Mouse (Mus musculus): ENCODE data around the gene Gzmk. TPM values are rescaled to one million over a fixed set of nuclear protein-coding genes. Genes with fewer than 3 reads are reported as not detected.

The Gzmk gene
- polyA plus RNA-seq (2011; ENCODE audit: insufficient read depth, insufficient read length, low replicate concordance, missing spikeins): not detected in 2 replicates

- no peak within 1 kb of the TSS for H3K4me3 ChIP-seq (replicated peaks; ENCODE audit: control insufficient read depth, low read depth, low read length)
- TF ChIP-seq POLR2A (IDR thresholded peaks at IDR 0.05; ENCODE audit: borderline replicate concordance, control insufficient read depth, low read depth, low read length) (no peak), CTCF (IDR thresholded peaks at IDR 0.05; ENCODE audit: control insufficient read depth, insufficient read depth, low read length) (no peak)
- 68% methylated on average over 7 of the region's 7 CpGs for WGBS
- H3K4me1 ChIP-seq (ENCODE audit: control insufficient read depth, insufficient read depth, low read length): peaks cover 2% of the 10 kb centered on the region; the same call in 1 of the 2 replicates
- H3K27ac ChIP-seq (ENCODE audit: control insufficient read depth, insufficient read depth, low read depth, low read length, poor library complexity): no peak within 1 kb of the TSS
Measured at GRCm38 (mm10) chr13:113225811-113226210, at the start of gene Gzmk. Gzmk (minus strand) TSS chr13:113225908.

GRCm38 (mm10) chr13:113271189-113271588 is 45.5 kb upstream of the Gzmk start:
- Histone ChIP-seq H3K4me1 (ENCODE audit: control insufficient read depth, insufficient read depth, low read length) (peaks cover 2% of the 10 kb centered on the region; the same call in 1 of the 2 replicates), H3K27ac (ENCODE audit: control insufficient read depth, insufficient read depth, low read depth, low read length, poor library complexity) (no peak overlapping the region), H3K4me3 (replicated peaks; ENCODE audit: control insufficient read depth, low read depth, low read length) (peak overlapping the region; percentile 24)
- WGBS: 81% methylated on average over 8 of the region's 8 CpGs
- TF ChIP-seq CTCF (IDR thresholded peaks at IDR 0.05; ENCODE audit: control insufficient read depth, insufficient read depth, low read length) (no peak), POLR2A (IDR thresholded peaks at IDR 0.05; ENCODE audit: borderline replicate concordance, control insufficient read depth, low read depth, low read length) (no peak)

GRCm38 (mm10) chr13:113269777-113270776 is 44.4 kb upstream of the Gzmk start:
- no peak overlapping the region for H3K27ac ChIP-seq (ENCODE audit: control insufficient read depth, insufficient read depth, low read depth, low read length, poor library complexity)
- 59% methylated on average over 18 of the region's 18 CpGs for WGBS
- no peak overlapping the region for H3K4me3 ChIP-seq (replicated peaks; ENCODE audit: control insufficient read depth, low read depth, low read length)
- TF ChIP-seq CTCF (IDR thresholded peaks at IDR 0.05; ENCODE audit: control insufficient read depth, insufficient read depth, low read length): peak; percentile 95
- no peak for TF ChIP-seq POLR2A (IDR thresholded peaks at IDR 0.05; ENCODE audit: borderline replicate concordance, control insufficient read depth, low read depth, low read length)
- peaks cover 3% of the 10 kb centered on the region; the same call in 1 of the 2 replicates for H3K4me1 ChIP-seq (ENCODE audit: control insufficient read depth, insufficient read depth, low read length)

- 2% methylated on average over 3 of the region's 3 CpGs for WGBS
- TF ChIP-seq CTCF (IDR thresholded peaks at IDR 0.05; ENCODE audit: control insufficient read depth, insufficient read depth, low read length): no peak
- no peak for TF ChIP-seq POLR2A (IDR thresholded peaks at IDR 0.05; ENCODE audit: borderline replicate concordance, control insufficient read depth, low read depth, low read length)
- Histone ChIP-seq H3K4me1 (ENCODE audit: control insufficient read depth, insufficient read depth, low read length) (peaks cover 3% of the 10 kb centered on the region; the same call in 1 of the 2 replicates), H3K4me3 (replicated peaks; ENCODE audit: control insufficient read depth, low read depth, low read length) (no peak overlapping the region), H3K27ac (ENCODE audit: control insufficient read depth, insufficient read depth, low read depth, low read length, poor library complexity) (peak overlapping the region; percentile 30; the same call in 1 of the 2 replicates)
Measured at GRCm38 (mm10) chr13:113267204-113267603, 41.5 kb upstream of the Gzmk start.

- TF ChIP-seq CTCF (IDR thresholded peaks at IDR 0.05; ENCODE audit: control insufficient read depth, insufficient read depth, low read length) (0 out of 2 replicates have a peak, but pooled peaks have one; percentile 20), POLR2A (IDR thresholded peaks at IDR 0.05; ENCODE audit: borderline replicate concordance, control insufficient read depth, low read depth, low read length) (no peak)
- H3K4me3 ChIP-seq (replicated peaks; ENCODE audit: control insufficient read depth, low read depth, low read length): no peak overlapping the region
- peaks cover 3% of the 10 kb centered on the region; the same call in 1 of the 2 replicates for H3K4me1 ChIP-seq (ENCODE audit: control insufficient read depth, insufficient read depth, low read length)
- H3K27ac ChIP-seq (ENCODE audit: control insufficient read depth, insufficient read depth, low read depth, low read length, poor library complexity): no peak overlapping the region
- 10% methylated on average over 9 of the region's 9 CpGs for WGBS
Measured at GRCm38 (mm10) chr13:113266495-113266951, 40.8 kb upstream of the Gzmk start.

- no peak for TF ChIP-seq POLR2A (IDR thresholded peaks at IDR 0.05; ENCODE audit: borderline replicate concordance, control insufficient read depth, low read depth, low read length)
- TF ChIP-seq CTCF (IDR thresholded peaks at IDR 0.05; ENCODE audit: control insufficient read depth, insufficient read depth, low read length): no peak
- Histone ChIP-seq H3K4me1 (ENCODE audit: control insufficient read depth, insufficient read depth, low read length) (peaks cover 3% of the 10 kb centered on the region; the same call in 1 of the 2 replicates), H3K27ac (ENCODE audit: control insufficient read depth, insufficient read depth, low read depth, low read length, poor library complexity) (no peak overlapping the region), H3K4me3 (replicated peaks; ENCODE audit: control insufficient read depth, low read depth, low read length) (no peak overlapping the region)
- WGBS: 15% methylated on average over 13 of the region's 13 CpGs
Measured at GRCm38 (mm10) chr13:113265257-113265656, 39.5 kb upstream of the Gzmk start.

- TF ChIP-seq CTCF (IDR thresholded peaks at IDR 0.05; ENCODE audit: control insufficient read depth, insufficient read depth, low read length) (no peak), POLR2A (IDR thresholded peaks at IDR 0.05; ENCODE audit: borderline replicate concordance, control insufficient read depth, low read depth, low read length) (no peak)
- 43% methylated on average over 12 of the region's 12 CpGs for whole genome bisulfite sequencing
- Histone ChIP-seq H3K4me3 (replicated peaks; ENCODE audit: control insufficient read depth, low read depth, low read length) (no peak overlapping the region), H3K4me1 (ENCODE audit: control insufficient read depth, insufficient read depth, low read length) (peaks cover 3% of the 10 kb centered on the region; the same call in 1 of the 2 replicates), H3K27ac (ENCODE audit: control insufficient read depth, insufficient read depth, low read depth, low read length, poor library complexity) (no peak overlapping the region)
Measured at GRCm38 (mm10) chr13:113262822-113263221, 37.1 kb upstream of the Gzmk start.

GRCm38 (mm10) chr13:113259237-113259636 is 33.5 kb upstream of the Gzmk start:
- Histone ChIP-seq H3K4me3 (replicated peaks; ENCODE audit: control insufficient read depth, low read depth, low read length) (no peak overlapping the region), H3K27ac (ENCODE audit: control insufficient read depth, insufficient read depth, low read depth, low read length, poor library complexity) (no peak overlapping the region), H3K4me1 (ENCODE audit: control insufficient read depth, insufficient read depth, low read length) (no peaks in the 10 kb centered on the region)
- 79% methylated on average over 5 of the region's 5 CpGs for WGBS
- TF ChIP-seq POLR2A (IDR thresholded peaks at IDR 0.05; ENCODE audit: borderline replicate concordance, control insufficient read depth, low read depth, low read length): no peak
- TF ChIP-seq CTCF (IDR thresholded peaks at IDR 0.05; ENCODE audit: control insufficient read depth, insufficient read depth, low read length): no peak

Measured in bone marrow, adult 2 months (tissue).